In genomic region chr4:117317701-117318190, GRCm38 (mm10) we compare ENCODE assay signal across 9 mouse cellular contexts.
DNase-seq lines count a peak whose midpoint lies in the region; ATAC-seq and TF ChIP-seq lines count a peak whose summit lies in the region.
"Had no signal": no experiment of that assay in that cellular context is flagged by ENCODE, and none has a peak within 500 bp of the region (broad histone marks: within the 10 kb centered on the region; RNA-seq: fewer than 3 reads in every experiment).

No protein-coding gene starts in this region.

- H3K9me3 ChIP-seq in lung, postnatal 0 days (ENCODE audit: low read length) = no peaks in the 10 kb centered on the region
- no peaks in the 10 kb centered on the region for H3K9me3 ChIP-seq in hindbrain, embryonic 13.5 days
- no peaks in the 10 kb centered on the region for H3K9me3 ChIP-seq in midbrain, embryonic 10.5 days (replicated peaks)
- no peaks in the 10 kb centered on the region for H3K9me3 ChIP-seq in stomach, postnatal 0 days (ENCODE audit: control insufficient read depth, low read length)

- DNase-seq in lung, postnatal 4 days = peak; percentile 12 to 40
- DNase-seq in lung, postnatal 0 days (ENCODE audit: low spot score) = no peak
- no peak for DNase-seq in midbrain, embryonic 10.5 days (ENCODE audit: low spot score)
- peak; percentile 43 for DNase-seq in stomach, postnatal 0 days (ENCODE audit: low spot score)
- no peak for DNase-seq in thymus, postnatal 10 days (ENCODE audit: low spot score in 2 of 2)
- DNase-seq in heart, adult 18-20 months = no peak
- DNase-seq in left cerebral cortex, postnatal 36 days (ENCODE audit: low spot score in 2 of 2) = no peak
- DNase-seq: thymus, postnatal 4 days had no signal

- TF ChIP-seq CTCF in lung, postnatal 0 days (IDR thresholded peaks at IDR 0.05) = no peak
- no peak for TF ChIP-seq CTCF in stomach, postnatal 0 days (IDR thresholded peaks at IDR 0.05; ENCODE audit: low read depth)

- no peaks in the 10 kb centered on the region for H3K4me1 ChIP-seq in lung, postnatal 0 days (ENCODE audit: insufficient read depth, low read depth, low read length)
- H3K4me1 ChIP-seq in hindbrain, embryonic 13.5 days (replicated peaks) = peaks cover 57% of the 10 kb centered on the region
- peaks cover 58% of the 10 kb centered on the region for H3K4me1 ChIP-seq in midbrain, embryonic 10.5 days
- no peaks in the 10 kb centered on the region for H3K4me1 ChIP-seq in stomach, postnatal 0 days (replicated peaks; ENCODE audit: control insufficient read depth, insufficient read depth)

- 0 out of 2 replicates have a peak, but pooled peaks cover 15% of the 10 kb centered on the region for H3K27me3 ChIP-seq in lung, postnatal 0 days (replicated peaks; ENCODE audit: insufficient read depth, low read length)
- H3K27me3 ChIP-seq in hindbrain, embryonic 13.5 days = peaks cover 74% of the 10 kb centered on the region
- H3K27me3 ChIP-seq in midbrain, embryonic 10.5 days (ENCODE audit: low read depth, poor library complexity, severe bottlenecking) = peaks cover 100% of the 10 kb centered on the region
- no peaks in the 10 kb centered on the region for H3K27me3 ChIP-seq in stomach, postnatal 0 days (ENCODE audit: control insufficient read depth, insufficient read depth, low read length)

- TF ChIP-seq EP300 in lung, postnatal 0 days (IDR thresholded peaks at IDR 0.05) = no peak
- TF ChIP-seq EP300 in stomach, postnatal 0 days (optimal IDR thresholded peaks at IDR 0.05) = no peak

- ATAC-seq in lung, postnatal 0 days = no peak
- ATAC-seq in hindbrain, embryonic 13.5 days (ENCODE audit: low FRiP score) = peak; percentile 52; the same call in 1 of the 2 replicates
- ATAC-seq in stomach, postnatal 0 days (ENCODE audit: low FRiP score, low TSS enrichment) = no peak

- intact Hi-C loops in left cerebral cortex, postnatal 36 days (cut with DNase I) = no loop called here

- no peaks in the 10 kb centered on the region for H3K36me3 ChIP-seq in lung, postnatal 0 days (ENCODE audit: insufficient read depth, low read length)
- no peaks in the 10 kb centered on the region for H3K36me3 ChIP-seq in hindbrain, embryonic 13.5 days
- no peaks in the 10 kb centered on the region for H3K36me3 ChIP-seq in midbrain, embryonic 10.5 days
- no peaks in the 10 kb centered on the region for H3K36me3 ChIP-seq in stomach, postnatal 0 days (ENCODE audit: control insufficient read depth, insufficient read depth, low read length)

- H3K9ac ChIP-seq in lung, postnatal 0 days (replicated peaks; ENCODE audit: low read depth) = no peak overlapping the region
- peak overlapping the region; percentile 49 for H3K9ac ChIP-seq in hindbrain, embryonic 13.5 days
- H3K9ac ChIP-seq in stomach, postnatal 0 days (ENCODE audit: low read length) = no peak overlapping the region; the same call in 1 of the 2 replicates

- 11% methylated on average over 18 of the region's 18 CpGs for WGBS in lung, postnatal 0 days
- WGBS in hindbrain, embryonic 13.5 days = 10% methylated on average over 18 of the region's 18 CpGs
- WGBS in midbrain, embryonic 10.5 days = 32% methylated on average over 18 of the region's 18 CpGs
- 13% methylated on average over 18 of the region's 18 CpGs for WGBS in stomach, postnatal 0 days

- H3K27ac ChIP-seq in lung, postnatal 0 days (ENCODE audit: low read length) = no peak overlapping the region
- peak overlapping the region; percentile 75 for H3K27ac ChIP-seq in hindbrain, embryonic 13.5 days
- peak overlapping the region; percentile 46; the same call in 1 of the 2 replicates for H3K27ac ChIP-seq in midbrain, embryonic 10.5 days (replicated peaks)
- no peak overlapping the region for H3K27ac ChIP-seq in stomach, postnatal 0 days (replicated peaks)

- H3K4me3 ChIP-seq in lung, postnatal 0 days (ENCODE audit: low read depth, low read length) = no peak overlapping the region
- no peak overlapping the region for H3K4me3 ChIP-seq in hindbrain, embryonic 13.5 days
- H3K4me3 ChIP-seq in midbrain, embryonic 10.5 days = no peak overlapping the region
- H3K4me3 ChIP-seq in stomach, postnatal 0 days (ENCODE audit: low read depth, low read length) = no peak overlapping the region

- no peak overlapping the region for H3K4me2 ChIP-seq in lung, postnatal 0 days (replicated peaks; ENCODE audit: low read depth, low read length)
- H3K4me2 ChIP-seq in hindbrain, embryonic 13.5 days = peak overlapping the region; percentile 44
- H3K4me2 ChIP-seq in stomach, postnatal 0 days (replicated peaks; ENCODE audit: low read depth) = peak overlapping the region; percentile 23; the same call in 1 of the 2 replicates

Comparison
In these comparisons a context has a peak if more than half of its experiments do, and no peak if none do; other contexts are left out.
1. DNase-seq: peak in lung, postnatal 4 days (2 of 2) and stomach, postnatal 0 days (single experiment); none in lung, postnatal 0 days (single experiment), midbrain, embryonic 10.5 days (single experiment), thymus, postnatal 10 days (0 of 2), heart, adult 18-20 months (0 of 2) and left cerebral cortex, postnatal 36 days (0 of 2).
2. H3K27ac ChIP-seq: peak in hindbrain, embryonic 13.5 days (single experiment) and midbrain, embryonic 10.5 days (single experiment); none in lung, postnatal 0 days (single experiment) and stomach, postnatal 0 days (single experiment).